In the genomic region with DNA sequence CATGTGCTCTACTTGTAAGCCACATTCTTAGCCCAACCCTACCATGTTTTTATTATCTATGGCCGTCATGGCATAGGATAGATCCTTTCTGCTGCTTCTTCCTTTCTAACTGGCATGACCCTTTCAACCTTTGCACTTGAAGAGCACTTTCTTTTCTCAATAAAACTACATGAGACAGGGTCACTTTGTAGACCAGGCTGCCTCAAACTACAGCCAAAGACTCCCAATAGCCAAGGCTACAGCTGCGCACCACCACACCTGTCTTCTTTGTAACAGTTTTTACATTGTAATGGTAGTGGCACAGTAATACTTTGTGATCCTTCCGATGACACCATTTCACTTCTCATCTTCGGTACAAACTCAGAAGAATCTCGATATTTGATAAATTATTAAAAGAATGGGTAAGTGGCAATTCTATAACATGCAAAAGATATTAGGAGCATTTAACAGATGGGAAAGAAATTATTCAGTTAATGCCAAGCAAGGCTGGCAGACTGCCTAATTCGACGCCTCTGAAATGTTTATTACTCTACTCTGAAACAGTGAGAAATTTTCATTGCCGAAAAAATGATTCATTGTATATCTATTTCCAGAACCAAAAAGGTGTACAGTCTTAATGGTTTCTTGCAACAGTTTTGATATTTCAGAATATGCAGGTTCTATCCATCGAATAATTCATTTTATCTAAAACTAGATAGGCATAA, we compare ENCODE assay signal across 11 mouse cellular contexts.
"Had no signal": no experiment of that assay in that cellular context is flagged by ENCODE, and none has a peak within 500 bp of the region (broad histone marks: within the 10 kb centered on the region; RNA-seq: fewer than 3 reads in every experiment).

No protein-coding gene starts in this region.

- H3K4me1 ChIP-seq: limb, embryonic 12.5 days; liver, embryonic 13.5 days; midbrain, embryonic 13.5 days had no signal

- H3K4me3 ChIP-seq: limb, embryonic 12.5 days; liver, embryonic 13.5 days; midbrain, embryonic 13.5 days; myocyte had no signal

- H3K27me3 ChIP-seq: limb, embryonic 12.5 days; liver, embryonic 13.5 days; midbrain, embryonic 13.5 days had no signal

- DNase-seq: kidney, adult 11 months; kidney, adult 9 months; kidney, postnatal 36 days; liver; liver, embryonic 13.5 days; liver, postnatal 0 days; thymus, postnatal 36 days had no signal

- H3K9me3 ChIP-seq: limb, embryonic 12.5 days; liver, embryonic 13.5 days; midbrain, embryonic 13.5 days had no signal

- ATAC-seq: liver, postnatal 0 days; midbrain, embryonic 13.5 days had no signal

- H3K36me3 ChIP-seq: limb, embryonic 12.5 days; liver, embryonic 13.5 days; midbrain, embryonic 13.5 days had no signal

- H3K4me2 ChIP-seq: limb, embryonic 12.5 days; liver, embryonic 13.5 days; midbrain, embryonic 13.5 days had no signal

- H3K9ac ChIP-seq: limb, embryonic 12.5 days; liver, embryonic 13.5 days; liver, postnatal 0 days; midbrain, embryonic 13.5 days had no signal

- H3K27ac ChIP-seq: kidney, postnatal 0 days; limb, embryonic 12.5 days; liver, embryonic 13.5 days; midbrain, embryonic 13.5 days had no signal
